Mouse (Mus musculus) layer of hippocampus, postnatal 25 days (tissue): ENCODE measurements at regions not wholly inside any gene's neighbourhood (a gene's known extent, or its start where the extent isn't known, plus 50 kb on each side); places are given as distances from the start of the nearest gene placed in this dataset.
"Not testable (repeated sequence)": the region's sequence is repeated elsewhere in the genome, so short reads cannot be mapped to it uniquely, and the experiment has no call there.

Experiments
- DNase-seq, 2 experiments: peaks; one replicate each; pipeline ENCODE4 v3.0.0; 2022; ENCODE audit warnings: mixed read lengths in 2 of 2, low spot score in 1 of 2; ENCODE audit errors: extremely low spot score in 1 of 2

DNA sequence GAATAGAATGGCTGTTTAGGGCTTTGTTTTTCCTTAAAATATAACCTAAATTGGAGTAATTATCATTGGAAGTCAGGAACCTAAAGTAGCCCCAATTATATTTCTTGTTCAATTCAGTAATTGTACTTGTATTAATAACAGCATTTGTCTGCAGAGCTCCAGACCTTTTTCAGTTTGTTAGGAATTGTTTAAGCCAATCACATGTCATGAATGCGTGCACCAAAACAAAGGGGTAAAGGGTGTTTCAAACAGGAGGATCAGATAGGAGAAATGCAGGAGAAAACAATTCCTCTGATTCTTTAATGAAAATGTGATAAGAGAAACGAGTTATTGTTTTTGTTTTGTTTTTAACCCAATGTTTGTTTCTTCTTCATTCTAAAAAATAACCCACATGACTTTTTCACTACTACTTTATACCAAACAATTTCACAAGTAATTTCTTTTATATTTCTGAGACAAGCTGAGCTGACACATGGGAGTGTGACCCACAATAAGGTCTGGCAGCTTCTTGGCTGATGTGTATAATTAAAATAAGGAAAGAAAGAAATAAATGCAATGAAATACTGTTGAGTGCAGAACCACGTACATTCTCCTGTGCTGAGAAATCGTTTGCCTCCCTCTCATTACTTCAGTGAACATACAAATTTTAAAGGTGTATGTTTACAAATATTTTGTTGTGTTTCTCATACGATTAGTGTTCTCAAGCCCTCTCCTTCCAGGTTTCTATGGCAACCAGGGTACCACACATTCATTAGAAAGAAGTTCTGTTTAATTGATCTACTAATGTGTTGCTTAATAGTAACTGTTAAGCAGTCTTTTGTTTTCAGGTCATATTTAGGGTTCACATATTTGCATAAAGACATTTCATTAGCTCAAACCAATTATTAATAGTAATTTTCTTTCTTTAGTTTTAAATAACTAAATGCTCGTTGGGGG is 397.7 kb downstream of the Isl1 start:
- no peak for DNase-seq

DNA sequence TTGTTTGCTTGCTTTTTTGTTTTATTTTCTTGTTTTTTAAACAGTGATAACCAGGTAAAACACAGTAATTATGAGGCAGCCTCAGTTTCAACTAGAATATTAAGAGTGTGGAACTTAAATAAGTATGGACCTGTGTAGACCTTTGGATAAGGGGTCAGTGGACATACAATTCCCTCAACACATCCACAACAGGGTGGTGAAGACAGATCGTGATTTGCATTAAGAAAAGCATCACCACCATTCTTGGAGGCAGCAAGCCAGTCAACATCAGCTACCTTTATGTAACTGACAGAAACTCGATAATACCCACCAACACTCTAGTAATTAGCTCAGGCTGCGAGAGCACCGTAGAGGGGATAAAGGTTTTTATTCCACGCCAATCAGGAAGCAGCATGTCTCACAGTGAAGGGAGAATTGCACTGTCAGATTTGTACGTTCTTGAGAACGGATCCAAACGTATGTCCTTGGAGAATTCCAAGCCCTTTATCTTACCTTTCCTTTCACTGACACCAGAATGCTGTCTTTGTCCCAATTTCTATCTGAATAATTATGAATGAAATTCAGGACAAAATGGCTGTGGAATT is 398.5 kb downstream of the Isl1 start:
- DNase-seq = no peak

DNA sequence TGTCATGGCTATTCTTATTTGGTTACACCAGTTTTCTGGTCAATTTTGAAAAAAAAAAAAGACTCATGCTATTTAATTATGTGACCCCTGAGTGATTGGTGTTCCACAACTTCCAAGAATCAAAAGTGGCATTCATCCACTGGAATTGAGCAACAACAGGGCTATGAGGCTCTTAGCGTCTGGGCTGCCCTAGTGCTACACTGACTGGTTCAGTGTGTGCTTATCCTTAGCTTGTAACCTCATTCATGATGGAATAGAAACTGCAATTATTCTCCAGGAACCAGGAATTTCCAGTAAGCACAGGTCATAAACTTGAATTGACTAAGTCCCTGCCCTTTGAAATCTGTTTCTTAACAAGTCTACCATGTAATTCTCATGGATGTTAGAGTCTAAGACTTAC is 428.9 kb downstream of the Isl1 start:
- no peak for DNase-seq

DNA sequence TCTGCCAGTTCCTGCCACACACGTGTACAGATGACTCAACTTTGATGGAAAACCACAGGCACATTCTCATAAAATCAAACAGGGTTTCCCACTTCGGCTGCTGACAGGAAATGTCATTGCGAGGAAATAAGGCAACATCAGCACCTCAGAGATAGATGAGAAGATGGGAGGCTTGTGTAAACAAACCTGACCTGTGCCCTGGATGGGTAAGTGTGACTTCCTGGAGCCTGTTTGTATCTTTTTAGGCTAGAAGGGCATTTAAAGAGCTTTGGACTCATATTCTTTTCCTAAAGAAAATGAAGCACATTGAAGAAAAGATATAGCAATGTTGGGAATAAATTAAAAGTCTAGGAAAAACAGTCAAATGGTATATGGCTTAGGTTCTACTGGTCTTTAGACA is 449.0 kb downstream of the Isl1 start:
- no peak for DNase-seq

DNA sequence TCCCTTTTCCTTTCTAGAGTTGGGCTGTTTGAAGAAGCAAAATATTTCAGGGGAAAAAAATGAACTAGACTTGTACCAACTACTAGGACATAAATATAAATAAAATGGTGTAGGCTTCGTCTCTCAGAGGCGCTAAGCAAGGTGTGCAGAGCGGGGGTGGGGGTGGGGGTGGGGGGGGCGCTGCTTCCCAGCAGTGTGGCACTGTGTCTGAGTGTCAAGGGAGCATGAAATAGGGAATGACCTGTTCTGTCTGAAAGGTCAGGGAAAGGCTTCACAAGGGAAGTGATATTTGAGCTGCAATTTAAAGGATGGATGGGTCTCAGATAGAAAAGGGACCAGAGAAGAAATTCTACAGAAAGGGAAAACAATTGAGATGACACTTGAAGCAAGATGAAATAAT is 452.9 kb downstream of the Isl1 start:
- DNase-seq = no peak

DNA sequence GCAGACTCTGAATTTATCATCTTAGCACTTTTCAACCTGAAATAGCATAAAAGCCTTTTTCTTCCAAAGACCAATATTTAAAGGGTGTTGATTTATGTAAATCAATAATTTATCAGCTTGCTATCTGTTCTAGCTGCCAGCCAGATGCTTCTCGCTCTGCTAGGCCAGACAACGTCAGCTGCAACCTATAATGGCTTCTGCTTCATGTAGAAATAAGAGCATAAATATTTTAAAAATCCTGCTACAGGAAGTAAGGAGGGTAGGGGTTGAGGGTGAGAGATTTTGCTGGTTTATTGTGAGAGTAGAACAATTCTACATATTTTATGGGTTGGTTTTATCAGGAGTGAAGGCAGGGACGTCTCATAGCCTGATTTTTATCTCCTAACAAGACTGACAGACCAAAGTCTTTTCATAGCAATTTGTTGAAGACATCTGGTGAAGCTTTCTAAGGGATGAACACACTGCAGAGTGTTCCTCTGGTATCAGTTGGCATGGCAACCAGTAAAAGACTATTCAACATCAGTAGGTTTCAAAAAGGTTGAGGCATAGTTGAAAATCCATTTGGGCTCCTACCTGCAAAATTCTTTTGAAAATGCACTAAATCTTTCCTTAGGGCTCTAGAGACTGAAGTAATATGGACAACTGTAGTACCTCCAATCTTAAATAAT is 456.7 kb downstream of the Isl1 start:
- DNase-seq = no peak

DNA sequence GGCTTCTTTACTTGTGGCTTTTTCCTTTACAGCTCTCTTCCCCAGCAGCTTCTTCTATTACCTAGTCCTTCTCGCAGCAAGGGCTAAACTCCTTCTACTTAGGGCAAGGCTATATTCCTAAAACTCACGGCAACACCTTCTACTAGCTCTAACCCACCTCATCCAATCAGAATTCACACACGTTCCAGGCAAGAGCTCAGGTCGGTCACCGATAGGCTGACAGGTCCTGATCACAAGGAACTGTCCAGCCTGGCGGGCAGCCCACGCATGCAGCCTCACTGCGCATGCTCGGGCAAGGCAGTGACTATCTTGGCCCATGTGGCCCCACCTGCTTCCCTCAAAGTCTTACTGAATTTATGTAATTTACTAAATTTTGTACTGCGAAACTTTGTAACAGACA is 466.4 kb downstream of the Isl1 start:
- no peak for DNase-seq

DNA sequence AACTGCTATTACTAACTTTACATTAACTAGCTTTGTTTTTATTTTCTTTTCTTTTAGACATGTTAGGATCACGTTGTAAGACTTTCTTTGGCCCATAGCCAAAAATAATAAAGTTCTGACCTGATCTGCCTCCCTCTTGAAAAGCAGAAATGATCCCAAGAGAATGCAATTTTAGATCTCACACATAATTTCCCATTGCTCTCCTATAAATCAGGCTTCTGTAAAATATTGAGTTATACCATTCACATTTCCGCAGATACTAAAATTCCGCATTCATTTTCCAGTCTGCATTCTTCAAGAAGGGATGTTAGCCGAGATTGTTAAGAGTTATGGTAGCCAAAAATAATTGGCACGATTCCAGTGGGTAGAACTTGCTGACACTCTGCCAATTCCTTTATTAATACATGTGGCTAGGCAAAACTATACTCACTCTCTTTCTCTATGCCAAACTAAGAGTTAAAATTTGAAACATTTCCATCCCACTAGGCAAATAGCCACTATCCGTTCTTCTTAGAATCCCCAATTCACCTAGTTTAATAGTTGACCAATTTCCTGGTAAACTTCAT is 473.2 kb downstream of the Isl1 start:
- DNase-seq = no peak

DNA sequence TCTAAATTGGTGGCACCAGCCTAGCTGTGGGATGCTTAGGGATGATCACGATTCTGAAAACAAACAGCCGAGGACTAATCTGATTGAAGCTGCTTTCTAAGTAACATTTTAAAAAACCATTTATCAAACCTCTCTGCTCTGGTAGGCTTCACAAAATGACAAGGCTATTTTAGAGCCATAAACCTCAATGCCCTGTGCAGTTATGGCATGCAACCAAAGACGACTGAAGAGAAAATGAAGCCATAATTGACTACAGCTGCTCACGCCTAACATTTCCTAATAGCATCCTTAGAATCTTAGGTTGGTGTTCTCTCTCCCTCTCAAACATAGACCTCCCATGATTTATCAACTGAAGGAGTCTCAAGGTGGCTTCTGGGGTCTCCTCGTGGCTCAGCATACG is 484.3 kb downstream of the Isl1 start:
- DNase-seq = no peak

DNA sequence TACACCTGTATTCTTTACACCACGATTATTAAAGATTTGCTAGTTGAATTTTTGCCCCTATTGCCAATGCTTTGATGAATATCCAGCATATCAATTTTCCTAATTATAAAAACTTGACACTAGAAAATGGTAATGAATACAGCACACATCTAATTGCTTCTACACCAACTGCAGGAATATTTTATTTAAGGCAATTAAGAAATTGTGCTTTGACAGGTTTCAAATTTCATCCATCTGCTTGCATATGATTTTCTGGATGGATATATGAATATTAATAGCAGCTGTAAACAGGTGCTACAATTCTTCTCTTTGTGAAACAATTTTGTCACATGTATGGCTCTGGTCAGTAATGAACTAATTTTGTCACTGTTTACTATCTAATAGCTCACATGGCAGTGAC is 487.0 kb downstream of the Isl1 start:
- DNase-seq = no peak

DNA sequence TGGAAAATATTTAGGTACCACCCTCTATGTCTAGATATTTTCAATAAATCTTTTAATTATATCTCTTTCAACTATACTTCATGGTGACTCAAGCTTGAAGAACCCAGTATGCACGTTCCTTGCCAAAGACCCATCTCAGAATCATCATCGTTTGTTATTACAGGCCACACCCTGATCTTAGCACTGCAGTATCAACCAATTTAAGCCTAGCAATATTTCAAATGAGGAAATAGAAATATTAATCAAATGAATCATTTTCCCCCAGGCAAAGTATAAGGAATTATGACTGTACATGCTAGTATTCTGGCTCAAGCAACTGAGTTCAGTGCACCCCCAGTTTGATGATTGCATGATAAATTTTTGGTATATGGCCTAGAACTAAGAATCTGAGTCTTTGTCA is 495.3 kb downstream of the Isl1 start:
- no peak for DNase-seq

DNA sequence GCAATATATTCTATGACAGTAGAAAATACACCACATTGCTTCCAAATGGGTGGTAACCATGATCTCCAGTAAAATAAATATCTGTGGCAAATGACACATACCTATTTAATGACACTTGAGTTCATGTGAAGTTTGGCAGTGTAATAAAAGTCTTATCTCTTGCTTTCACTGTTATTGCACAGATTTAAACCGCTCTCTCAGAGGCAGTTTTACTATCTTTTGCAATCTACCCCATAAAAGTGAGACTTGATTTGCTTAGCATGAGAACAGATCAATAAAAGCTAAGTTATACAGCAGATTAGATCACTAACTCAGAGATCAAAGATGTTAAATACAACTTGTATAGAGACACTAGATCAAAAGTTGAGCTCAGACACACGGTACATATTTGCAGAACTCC is 510.2 kb downstream of the Isl1 start:
- DNase-seq = no peak

DNA sequence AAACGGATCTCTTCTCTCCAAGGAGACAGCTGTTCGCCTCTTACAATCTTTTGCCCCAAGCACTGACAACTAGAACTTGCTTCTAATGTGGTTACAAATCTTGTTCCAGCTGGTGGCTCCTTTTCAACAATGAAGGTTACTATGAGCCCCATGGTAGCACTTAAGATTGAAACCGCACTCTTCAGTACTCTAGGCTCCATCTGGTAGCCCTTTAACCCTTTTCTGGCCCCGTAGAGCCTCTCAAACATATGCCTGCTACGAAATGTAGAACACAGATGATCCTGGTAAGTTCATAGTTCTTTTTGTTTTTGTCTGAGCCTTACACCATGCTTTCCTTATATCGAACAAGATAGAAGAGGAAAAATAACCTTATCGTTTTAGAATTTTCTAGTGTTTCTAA is 558.2 kb downstream of the Isl1 start:
- DNase-seq = no peak

DNA sequence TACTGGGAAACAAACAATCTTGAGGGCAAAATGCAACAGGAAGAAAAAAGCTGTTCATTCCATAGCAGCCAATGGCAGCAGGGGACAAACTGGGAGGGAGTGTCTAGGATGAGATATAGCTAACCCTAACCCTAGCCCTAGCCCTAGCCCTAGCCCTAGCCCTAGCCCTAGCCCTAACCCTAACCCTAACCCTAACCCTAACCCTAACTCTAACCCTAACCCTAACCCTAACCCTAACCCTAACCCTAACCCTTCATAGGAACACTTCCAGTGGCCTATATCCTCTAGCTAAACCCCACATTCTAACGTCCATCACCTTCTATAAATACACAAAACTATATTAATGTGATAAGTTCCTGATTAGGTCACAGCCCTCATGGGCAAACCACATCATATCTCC is 567.4 kb downstream of the Isl1 start:
- not testable (repeated sequence) for DNase-seq

DNA sequence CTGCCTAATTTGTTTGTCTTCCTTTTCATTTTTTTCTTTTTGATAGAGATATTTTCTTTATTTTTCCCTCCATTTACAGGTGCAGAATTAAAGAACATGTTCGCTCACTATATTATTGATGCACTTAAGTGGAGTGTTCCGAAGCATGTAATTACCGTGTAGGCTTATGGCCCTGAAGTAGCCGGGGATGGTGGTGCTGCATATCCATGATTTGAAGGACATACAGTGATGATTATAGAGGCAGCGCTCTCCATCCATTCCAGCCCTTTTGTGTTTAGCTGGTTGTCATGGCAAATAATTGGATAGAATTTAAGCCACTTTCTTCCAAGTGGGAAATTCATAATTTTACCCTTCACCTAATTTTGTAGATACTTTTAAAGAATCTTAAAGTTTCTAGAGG is 581.5 kb downstream of the Isl1 start:
- DNase-seq = no peak

DNA sequence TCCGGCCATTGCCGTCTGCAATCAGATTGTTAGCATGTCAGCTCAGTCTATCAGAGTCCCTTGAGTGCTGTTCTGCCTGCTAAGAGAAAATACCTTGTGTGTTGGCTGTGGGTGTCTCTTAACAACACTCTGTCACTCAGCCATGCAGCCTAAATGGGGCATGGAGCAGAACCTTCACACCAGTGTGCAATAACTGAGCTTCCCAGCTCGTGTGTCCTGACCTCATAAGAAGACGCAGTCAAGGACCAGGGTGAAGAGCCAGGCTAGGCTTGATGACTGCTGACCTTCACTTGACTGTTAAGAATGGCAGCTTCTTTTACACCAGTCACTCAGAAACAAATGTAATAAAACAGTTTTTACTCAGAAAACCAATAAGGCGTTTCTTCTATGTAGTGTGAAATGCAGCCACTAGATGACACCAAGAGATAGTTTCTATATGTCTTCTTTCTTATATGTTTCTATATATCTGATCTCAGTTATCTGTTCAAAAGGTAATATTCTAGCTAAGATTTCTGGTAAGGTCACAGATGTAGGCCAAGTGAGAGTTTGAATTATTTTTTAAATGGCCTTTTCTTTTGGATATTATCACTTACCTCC is 584.0 kb downstream of the Isl1 start:
- DNase-seq = no peak

DNA sequence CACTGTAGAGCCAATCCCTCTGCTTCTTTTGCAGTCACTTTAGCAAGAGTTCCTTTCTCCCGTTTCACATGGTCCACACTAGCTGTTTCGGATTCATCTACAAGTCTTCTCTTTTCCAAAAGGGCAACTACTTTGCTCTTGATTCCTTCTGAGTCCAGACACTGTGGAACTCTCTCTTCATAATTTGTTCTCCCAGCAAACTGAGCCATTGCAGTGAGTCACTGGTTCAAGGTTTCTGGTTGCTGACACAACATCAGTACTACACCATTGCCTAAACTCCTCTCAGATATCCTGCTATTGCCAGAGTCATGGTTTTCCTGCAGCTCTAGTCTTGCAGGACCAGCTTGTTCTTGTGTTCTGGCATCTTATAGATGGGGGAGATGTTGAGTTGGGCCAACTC is 590.2 kb downstream of the Isl1 start:
- DNase-seq = no peak

DNA sequence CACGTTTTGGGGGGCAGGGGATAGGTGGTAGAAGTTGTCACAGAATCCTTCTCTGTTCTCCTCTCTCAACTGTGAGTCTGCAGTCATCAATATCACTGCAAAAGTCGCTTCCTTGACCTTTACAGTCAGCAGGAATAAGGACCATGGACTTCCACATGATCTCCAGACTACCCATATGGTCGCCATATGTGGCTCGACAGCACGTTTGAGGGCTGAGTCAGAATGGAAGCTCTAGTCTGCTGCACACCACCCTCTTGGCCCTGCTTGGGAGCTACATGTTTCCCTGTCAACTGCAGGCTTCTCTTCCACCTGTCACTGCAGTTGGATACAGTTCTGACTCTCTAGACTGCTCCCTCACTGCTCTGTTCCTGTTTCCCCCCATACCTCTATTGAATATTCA is 590.6 kb downstream of the Isl1 start:
- no peak for DNase-seq

DNA sequence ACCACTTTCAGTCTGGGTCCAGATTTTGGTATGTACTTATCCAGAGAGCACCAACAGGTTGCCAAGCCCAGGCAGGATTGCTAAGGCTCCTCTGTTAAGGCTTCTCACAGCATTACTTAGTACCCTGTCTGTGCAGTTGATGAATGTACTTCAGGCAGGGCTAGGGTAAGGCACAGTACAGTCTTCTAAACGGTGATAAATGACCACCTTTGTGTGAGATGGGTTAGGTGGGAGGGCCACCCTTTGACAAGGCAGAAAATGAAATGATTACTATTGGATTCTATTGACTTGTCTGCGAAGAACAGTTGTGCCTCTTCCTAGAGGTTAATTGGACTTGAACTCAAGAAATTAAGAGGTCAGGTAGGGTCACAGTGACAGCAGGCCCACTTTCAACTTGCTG is 594.4 kb upstream of the Itga1 start:
- DNase-seq = no peak

DNA sequence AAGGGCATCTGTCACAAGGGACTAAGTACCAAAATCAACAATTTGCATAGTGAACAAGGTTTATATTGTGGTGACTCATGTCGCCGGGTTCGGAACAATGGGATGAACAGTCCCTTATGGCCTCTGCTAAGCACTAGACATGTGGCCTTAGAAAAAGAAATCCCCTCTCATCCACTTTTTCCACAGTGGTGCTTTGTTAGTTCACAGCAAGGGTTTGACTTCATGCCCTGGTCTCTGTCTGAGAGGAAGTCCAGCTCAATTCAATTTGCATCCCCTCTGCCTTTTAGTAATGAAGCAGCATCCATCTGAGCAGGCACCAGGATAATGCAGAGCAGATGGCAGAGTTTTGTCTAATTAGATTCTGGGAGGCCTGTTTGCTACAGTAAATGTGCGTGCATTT is 585.7 kb upstream of the Itga1 start:
- DNase-seq = peak in 1 of 2 experiments; percentile 2

DNA sequence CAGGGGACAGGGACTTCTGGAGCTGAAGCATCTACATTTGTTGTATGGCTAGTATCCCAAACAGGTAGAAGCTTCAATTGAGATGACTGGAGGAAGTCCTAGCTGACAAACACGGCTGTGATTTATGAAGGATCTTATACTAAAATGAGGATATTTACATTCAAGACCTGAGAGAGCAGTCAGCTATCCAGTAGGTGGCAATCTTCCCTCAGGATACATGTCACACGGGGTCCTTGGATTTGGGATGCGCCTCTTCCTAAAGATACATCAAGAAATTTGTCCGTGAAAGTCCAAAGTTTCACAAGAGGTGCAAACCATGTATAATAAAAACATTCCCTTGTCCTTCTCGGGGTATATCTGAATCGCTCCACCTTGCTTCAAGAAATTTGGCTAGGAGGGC is 577.8 kb upstream of the Itga1 start:
- DNase-seq = no peak
